Mouse (Mus musculus): ENCODE data around the gene Gm20695. TPM values are rescaled to one million over a fixed set of nuclear protein-coding genes. Genes with fewer than 3 reads are reported as not detected.

The Gm20695 gene
- polyA plus RNA-seq, 1 experiment from 2014 or later = 6.3 TPM

DNA sequence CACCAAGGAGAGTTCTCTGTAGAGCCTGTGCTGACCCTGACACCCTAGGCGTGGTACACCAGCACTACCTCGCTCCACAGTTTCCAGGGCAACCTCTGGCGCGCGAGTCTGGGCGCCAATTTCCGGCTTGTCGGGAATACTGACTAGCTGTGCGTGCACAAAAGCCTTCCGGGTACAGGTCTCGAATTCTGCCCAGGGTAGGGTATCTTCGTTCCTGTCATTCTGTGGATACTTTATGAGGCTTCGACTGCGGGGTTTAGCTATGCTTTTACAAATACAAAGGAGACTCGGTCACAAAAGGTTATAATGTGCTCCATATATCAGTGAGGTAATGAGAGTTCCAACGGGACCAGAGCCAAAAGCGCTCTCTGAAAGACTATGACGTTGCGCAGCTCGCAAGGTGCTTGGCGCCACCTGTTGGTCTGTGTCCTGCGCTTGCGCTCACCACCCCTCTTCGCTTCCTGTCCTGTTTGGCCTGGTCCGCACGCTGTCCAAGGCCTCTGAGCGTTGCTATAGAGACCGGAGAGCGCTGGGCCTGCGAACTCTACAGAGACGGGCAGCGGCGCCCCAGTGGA, 24.2 kb downstream of the Gm20695 start, which contains the start of the genes 1700037C18Rik and Cluap1:
Gene 1700037C18Rik (minus strand): TSS at position 153 of the 575 bp plus-strand sequence.
Gene Cluap1 (plus strand): TSS at position 265 of the 575 bp plus-strand sequence.
- Histone ChIP-seq H3K4me2 (peak within 1 kb of the TSS; percentile 68), H3K36me3 (peaks cover 50% of the 10 kb centered on the region), H3K27ac (peak within 1 kb of the TSS; percentile 84), H3K27me3 (no peaks in the 10 kb centered on the region), H3K4me1 (replicated peaks) (peaks cover 21% of the 10 kb centered on the region), H3K4me3 (peak within 1 kb of the TSS; percentile 64), H3K9me3 (no peaks in the 10 kb centered on the region), H3K9ac (peak within 1 kb of the TSS; percentile 80)
- WGBS = 0% methylated on average over 33 of the region's 33 CpGs
- ATAC-seq (ENCODE audit: low FRiP score) = peak; percentile 98

DNA sequence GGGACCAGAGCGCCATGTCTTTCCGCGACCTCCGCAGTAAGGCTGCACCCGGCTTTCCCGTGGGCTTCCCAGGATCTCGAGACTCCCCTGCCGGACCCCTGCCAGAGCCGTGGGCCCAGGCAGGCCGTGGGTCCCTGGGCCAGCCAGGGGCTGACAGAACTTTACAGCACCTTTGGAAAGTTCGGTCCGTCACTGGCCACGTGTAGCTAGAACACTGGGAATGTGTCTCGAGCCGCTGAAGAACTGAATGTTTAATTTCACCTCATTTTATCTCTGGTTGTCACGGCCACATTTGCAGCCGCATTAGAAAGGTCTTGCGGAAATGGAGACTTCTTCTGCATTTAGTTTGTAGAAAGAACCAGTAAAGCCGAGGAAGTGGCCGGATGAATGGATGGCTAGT, 24.7 kb downstream of the Gm20695 start:
- H3K4me3 ChIP-seq = peak overlapping the region; percentile 64
- H3K4me2 ChIP-seq = peak overlapping the region; percentile 68
- 12% methylated on average over 20 of the region's 20 CpGs for WGBS
- no peaks in the 10 kb centered on the region for H3K27me3 ChIP-seq
- H3K27ac ChIP-seq = peak overlapping the region; percentile 84
- no peak for ATAC-seq (ENCODE audit: low FRiP score)
- H3K9ac ChIP-seq = peak overlapping the region; percentile 80
- H3K4me1 ChIP-seq (replicated peaks) = peaks cover 21% of the 10 kb centered on the region
- peaks cover 49% of the 10 kb centered on the region for H3K36me3 ChIP-seq
- no peaks in the 10 kb centered on the region for H3K9me3 ChIP-seq

DNA sequence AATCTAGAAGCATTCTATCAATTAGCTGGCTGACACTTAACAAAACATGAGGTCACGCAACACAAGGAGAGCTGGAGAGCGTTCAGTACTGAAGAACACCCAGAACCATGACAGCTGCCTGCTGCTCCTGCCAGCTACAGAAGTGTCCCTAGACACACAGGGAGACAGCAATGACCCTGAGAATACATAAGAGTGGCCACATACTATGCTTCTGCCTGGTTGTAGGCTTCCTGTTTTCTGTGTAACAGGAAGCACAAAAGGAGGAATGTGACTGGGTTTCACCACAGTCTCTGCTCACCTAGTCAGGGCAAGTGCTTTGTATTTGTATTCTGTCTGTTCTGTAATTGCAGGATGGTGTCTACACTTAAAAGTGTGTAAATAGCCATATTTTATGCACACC, 36.3 kb downstream of the Gm20695 start:
- no peak for ATAC-seq (ENCODE audit: low FRiP score)
- no peaks in the 10 kb centered on the region for H3K4me1 ChIP-seq (replicated peaks)
- 96% methylated on average over 2 of the region's 2 CpGs for WGBS
- H3K36me3 ChIP-seq = peaks cover 93% of the 10 kb centered on the region
- no peaks in the 10 kb centered on the region for H3K9me3 ChIP-seq
- H3K9ac ChIP-seq = no peak overlapping the region
- H3K4me2 ChIP-seq = no peak overlapping the region
- no peaks in the 10 kb centered on the region for H3K27me3 ChIP-seq
- no peak overlapping the region for H3K4me3 ChIP-seq
- H3K27ac ChIP-seq = no peak overlapping the region

DNA sequence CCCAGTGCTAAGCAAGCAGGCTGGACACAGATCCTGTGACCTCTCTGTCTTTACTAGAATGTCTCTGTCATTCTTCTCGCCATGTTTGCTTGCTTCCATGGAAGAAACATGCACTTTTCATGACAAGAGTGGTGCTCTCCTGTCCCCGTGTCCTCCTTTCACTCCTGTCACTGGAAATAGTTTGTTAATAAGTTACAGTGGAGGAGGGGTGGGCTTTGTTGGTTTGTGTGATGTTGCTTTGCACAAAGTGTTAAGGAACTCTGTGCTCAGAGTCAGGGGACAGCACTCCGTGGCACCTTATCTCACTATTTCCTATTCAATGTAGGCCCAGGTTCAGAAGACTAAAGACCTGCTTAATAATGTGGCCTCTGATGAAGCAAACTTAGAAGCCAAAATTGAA, 39.1 kb downstream of the Gm20695 start:
- H3K9me3 ChIP-seq = no peaks in the 10 kb centered on the region
- H3K27me3 ChIP-seq = no peaks in the 10 kb centered on the region
- peaks cover 88% of the 10 kb centered on the region for H3K36me3 ChIP-seq
- no peak overlapping the region for H3K4me3 ChIP-seq
- WGBS = 94% methylated on average over 3 of the region's 3 CpGs
- ATAC-seq (ENCODE audit: low FRiP score) = no peak
- H3K4me2 ChIP-seq = no peak overlapping the region
- H3K27ac ChIP-seq = no peak overlapping the region
- H3K9ac ChIP-seq = no peak overlapping the region
- H3K4me1 ChIP-seq (replicated peaks) = no peaks in the 10 kb centered on the region

DNA sequence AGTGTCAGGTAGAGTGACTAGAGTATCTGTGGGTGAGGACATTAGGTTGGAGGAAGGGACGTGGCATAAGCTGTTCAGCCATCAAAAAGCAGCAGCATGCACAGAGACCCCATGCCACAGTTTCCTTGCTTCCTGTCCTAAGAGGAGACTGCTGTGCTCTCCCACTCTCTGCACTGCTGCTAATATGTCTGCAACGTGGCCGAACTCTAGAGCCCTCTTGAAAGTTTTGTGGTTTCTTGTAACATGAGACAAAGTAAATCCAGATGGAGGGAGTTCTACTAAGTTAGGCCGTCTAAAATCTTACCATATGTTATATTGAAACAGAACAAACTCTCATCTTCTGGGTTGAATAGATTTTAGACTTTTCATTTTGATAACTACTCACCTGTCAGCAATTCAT, 39.5 kb downstream of the Gm20695 start:
- Histone ChIP-seq H3K9me3 (no peaks in the 10 kb centered on the region), H3K27ac (no peak overlapping the region), H3K27me3 (no peaks in the 10 kb centered on the region), H3K36me3 (peaks cover 86% of the 10 kb centered on the region), H3K4me1 (replicated peaks) (no peaks in the 10 kb centered on the region), H3K4me2 (no peak overlapping the region), H3K9ac (no peak overlapping the region), H3K4me3 (no peak overlapping the region)
- WGBS = 78% methylated on average over 4 of the region's 4 CpGs
- ATAC-seq (ENCODE audit: low FRiP score) = no peak

DNA sequence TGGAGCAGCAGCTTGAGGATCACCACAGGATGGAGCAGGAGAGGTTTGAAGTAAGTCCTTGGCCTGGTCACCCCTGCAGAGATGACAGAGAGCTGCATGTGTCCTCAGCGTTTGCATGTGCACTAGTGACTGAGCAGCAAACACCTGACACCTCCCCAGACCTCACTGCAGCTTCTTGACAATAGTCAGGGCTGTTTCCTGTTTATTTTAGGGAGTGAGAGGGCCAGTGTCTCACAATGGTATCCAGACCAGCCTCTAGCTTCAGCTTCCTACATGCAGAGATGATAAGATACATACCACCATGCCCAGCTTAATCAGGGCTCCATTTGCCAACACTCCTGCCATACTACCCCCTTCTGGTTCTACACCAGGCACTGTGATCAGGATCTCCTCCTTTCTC, 44.1 kb downstream of the Gm20695 start:
- no peak for ATAC-seq (ENCODE audit: low FRiP score)
- no peak overlapping the region for H3K4me3 ChIP-seq
- H3K4me1 ChIP-seq (replicated peaks) = no peaks in the 10 kb centered on the region
- H3K27me3 ChIP-seq = no peaks in the 10 kb centered on the region
- H3K9ac ChIP-seq = no peak overlapping the region
- no peak overlapping the region for H3K27ac ChIP-seq
- no peak overlapping the region for H3K4me2 ChIP-seq
- 69% methylated on average over 1 of the region's 1 CpGs for WGBS
- peaks cover 82% of the 10 kb centered on the region for H3K36me3 ChIP-seq
- no peaks in the 10 kb centered on the region for H3K9me3 ChIP-seq

DNA sequence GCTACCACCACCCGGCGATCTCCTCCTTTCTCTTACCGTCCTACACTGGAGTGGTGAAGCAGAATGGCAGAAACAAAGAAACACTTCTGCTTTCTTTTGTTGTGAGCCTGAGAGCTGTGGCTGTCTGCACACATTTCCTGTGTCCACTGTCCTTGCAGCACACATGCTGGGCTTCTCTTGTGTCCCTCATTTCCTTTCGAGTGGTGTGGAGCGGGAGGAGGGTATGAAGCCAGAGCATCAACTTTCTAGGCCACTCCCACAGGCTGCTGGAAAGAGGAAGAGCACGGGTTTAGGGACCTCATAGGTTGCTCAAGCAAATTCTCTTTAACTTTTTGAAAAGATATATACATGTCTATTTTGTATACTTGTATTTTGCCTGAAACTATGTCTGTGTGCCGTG, 44.7 kb downstream of the Gm20695 start:
- Histone ChIP-seq H3K36me3 (peaks cover 82% of the 10 kb centered on the region), H3K9me3 (no peaks in the 10 kb centered on the region), H3K4me3 (no peak overlapping the region), H3K9ac (no peak overlapping the region), H3K4me1 (replicated peaks) (no peaks in the 10 kb centered on the region), H3K27me3 (no peaks in the 10 kb centered on the region), H3K27ac (no peak overlapping the region), H3K4me2 (no peak overlapping the region)
- 81% methylated on average over 7 of the region's 7 CpGs for WGBS
- ATAC-seq (ENCODE audit: low FRiP score) = no peak

DNA sequence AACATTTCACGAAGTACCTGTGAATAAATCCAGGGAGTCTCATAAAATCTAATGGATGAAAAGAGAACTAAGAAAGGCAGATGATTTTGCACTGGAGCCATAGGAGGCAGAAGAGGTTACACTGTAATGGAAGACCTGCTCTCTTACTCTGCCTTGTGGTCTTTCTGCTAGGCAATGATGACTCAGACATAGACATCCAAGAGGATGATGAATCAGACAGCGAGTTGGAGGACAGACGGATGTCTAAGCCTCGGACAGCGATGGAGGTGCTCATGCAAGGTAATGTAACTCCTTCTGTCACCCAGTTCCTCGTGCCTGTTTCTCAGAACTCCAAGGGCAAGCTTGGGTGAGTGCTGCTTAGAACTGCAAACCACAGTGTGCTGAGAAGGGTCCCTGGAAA, 49.1 kb downstream of the Gm20695 start:
- peaks cover 89% of the 10 kb centered on the region for H3K36me3 ChIP-seq
- no peaks in the 10 kb centered on the region for H3K27me3 ChIP-seq
- H3K4me1 ChIP-seq (replicated peaks) = no peaks in the 10 kb centered on the region
- no peak overlapping the region for H3K4me2 ChIP-seq
- WGBS = 95% methylated on average over 6 of the region's 6 CpGs
- no peak for ATAC-seq (ENCODE audit: low FRiP score)
- H3K4me3 ChIP-seq = no peak overlapping the region
- H3K27ac ChIP-seq = no peak overlapping the region
- H3K9ac ChIP-seq = no peak overlapping the region
- no peaks in the 10 kb centered on the region for H3K9me3 ChIP-seq

DNA sequence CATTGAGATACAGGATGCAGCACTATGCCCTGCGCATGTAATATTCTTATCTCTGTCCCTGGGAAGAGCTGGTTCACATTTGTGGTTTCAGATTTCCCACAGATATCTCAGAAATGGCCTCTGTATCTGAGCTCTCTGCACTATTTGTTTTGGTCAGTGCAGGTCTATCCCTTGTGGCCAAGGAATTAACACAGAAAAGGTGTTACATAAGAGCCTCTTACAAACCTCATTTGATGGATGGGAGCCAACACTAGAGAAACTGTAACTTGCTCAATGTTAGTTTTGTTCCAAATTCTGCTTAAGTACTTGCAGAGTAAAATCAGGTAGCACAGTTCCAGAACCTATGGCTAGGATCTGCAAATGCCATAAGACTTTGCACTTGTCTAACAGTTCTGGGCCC, 49.6 kb downstream of the Gm20695 start:
- ATAC-seq (ENCODE audit: low FRiP score) = no peak
- Histone ChIP-seq H3K9me3 (no peaks in the 10 kb centered on the region), H3K4me1 (replicated peaks) (no peaks in the 10 kb centered on the region), H3K27me3 (no peaks in the 10 kb centered on the region), H3K27ac (no peak overlapping the region), H3K36me3 (peaks cover 91% of the 10 kb centered on the region), H3K4me3 (no peak overlapping the region), H3K4me2 (no peak overlapping the region), H3K9ac (no peak overlapping the region)
- 100% methylated on average over 1 of the region's 1 CpGs for WGBS

DNA sequence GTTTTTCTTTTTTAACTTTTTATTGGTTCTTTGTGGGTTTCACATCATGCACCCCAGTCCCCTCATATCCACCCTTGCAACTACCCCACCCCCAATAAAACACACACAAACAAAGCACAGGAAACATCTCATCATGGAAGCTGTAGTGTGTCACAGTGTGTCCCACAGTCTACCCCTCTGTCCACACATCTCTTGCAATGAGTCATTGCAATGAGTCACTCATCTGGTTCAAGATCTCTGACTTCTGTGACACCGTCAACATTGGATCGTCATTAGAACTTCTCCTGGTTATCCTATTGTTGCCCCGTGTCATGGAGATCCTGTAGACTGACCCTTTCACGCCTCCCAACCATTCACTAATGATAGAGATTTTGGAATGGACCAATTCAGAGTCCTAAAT, 50.3 kb downstream of the Gm20695 start:
- Histone ChIP-seq H3K4me1 (replicated peaks) (no peaks in the 10 kb centered on the region), H3K27ac (no peak overlapping the region), H3K9ac (no peak overlapping the region), H3K36me3 (peaks cover 89% of the 10 kb centered on the region), H3K27me3 (no peaks in the 10 kb centered on the region), H3K4me3 (no peak overlapping the region), H3K4me2 (no peak overlapping the region), H3K9me3 (no peaks in the 10 kb centered on the region)
- ATAC-seq (ENCODE audit: low FRiP score) = no peak
- WGBS = 93% methylated on average over 4 of the region's 4 CpGs

DNA sequence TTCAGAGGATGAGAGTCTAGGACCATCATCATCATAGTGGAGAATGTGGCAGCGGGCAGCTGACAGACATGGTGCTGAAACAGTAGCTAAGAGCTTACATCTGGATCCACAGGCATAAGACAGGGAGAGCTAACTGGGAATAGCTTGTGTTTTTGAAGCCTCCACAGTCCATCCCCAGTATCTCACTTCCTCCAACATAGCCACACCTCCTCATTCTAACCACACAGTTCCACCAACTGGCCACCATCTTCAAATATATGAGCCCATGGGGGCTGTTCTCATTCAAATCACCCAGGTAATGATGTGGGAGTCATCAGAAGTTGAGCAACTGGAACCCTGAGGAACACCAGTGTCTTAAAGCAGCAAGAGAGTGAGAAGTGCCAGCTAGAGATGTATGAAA, 66.7 kb downstream of the Gm20695 start:
- WGBS = 92% methylated on average over 1 of the region's 1 CpGs
- Histone ChIP-seq H3K27ac (no peak overlapping the region), H3K4me2 (no peak overlapping the region), H3K4me3 (no peak overlapping the region), H3K36me3 (0 out of 2 replicates have a peak, but pooled peaks cover 5% of the 10 kb centered on the region), H3K4me1 (replicated peaks) (no peaks in the 10 kb centered on the region), H3K9ac (no peak overlapping the region), H3K27me3 (no peaks in the 10 kb centered on the region), H3K9me3 (no peaks in the 10 kb centered on the region)
- no peak for ATAC-seq (ENCODE audit: low FRiP score)

DNA sequence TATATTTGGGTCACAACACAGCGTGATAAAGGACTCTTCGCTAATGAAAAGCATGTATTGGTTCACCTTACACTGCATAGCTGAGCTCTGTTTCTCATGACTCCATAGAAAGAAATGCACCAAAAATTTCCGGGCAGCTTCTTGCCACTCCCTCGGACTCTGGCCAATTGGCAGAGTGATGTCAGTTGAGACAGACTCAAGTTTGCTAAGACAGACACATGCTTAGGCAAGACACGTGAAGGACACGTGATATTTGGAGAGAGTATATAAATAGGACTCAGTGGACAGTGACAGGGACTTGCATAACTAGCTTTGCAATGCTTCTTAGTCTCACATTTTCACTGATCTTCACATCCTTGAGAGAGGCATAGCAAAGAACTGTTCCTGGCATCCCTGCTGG, 71.9 kb downstream of the Gm20695 start:
- WGBS = 83% methylated on average over 6 of the region's 6 CpGs
- Histone ChIP-seq H3K4me2 (no peak overlapping the region), H3K4me1 (replicated peaks) (no peaks in the 10 kb centered on the region), H3K9ac (no peak overlapping the region), H3K4me3 (no peak overlapping the region), H3K27me3 (no peaks in the 10 kb centered on the region), H3K9me3 (no peaks in the 10 kb centered on the region), H3K27ac (no peak overlapping the region), H3K36me3 (no peaks in the 10 kb centered on the region)
- ATAC-seq (ENCODE audit: low FRiP score) = no peak

DNA sequence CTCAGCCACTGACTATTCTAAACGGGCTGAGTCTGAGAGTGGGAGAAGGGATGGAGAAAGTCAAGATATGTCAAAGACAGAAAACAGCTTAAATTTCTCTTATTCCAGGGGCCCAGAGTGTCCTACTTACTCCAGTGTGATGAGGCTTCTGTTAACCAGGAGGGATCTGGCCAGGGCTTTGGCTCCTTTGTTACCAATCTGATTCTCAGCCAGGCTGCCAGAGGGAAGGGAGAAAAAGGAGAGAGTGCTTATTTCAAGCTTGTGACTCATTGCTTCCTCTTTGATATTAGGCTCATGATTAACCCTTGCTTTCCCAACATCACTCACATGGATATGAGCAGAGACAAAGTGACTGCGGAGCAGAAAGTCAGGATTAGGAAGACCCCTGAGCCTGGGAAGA, 74.8 kb downstream of the Gm20695 start:
- H3K9me3 ChIP-seq = no peaks in the 10 kb centered on the region
- no peak overlapping the region for H3K4me2 ChIP-seq
- no peak for ATAC-seq (ENCODE audit: low FRiP score)
- no peak overlapping the region for H3K4me3 ChIP-seq
- no peaks in the 10 kb centered on the region for H3K4me1 ChIP-seq (replicated peaks)
- no peaks in the 10 kb centered on the region for H3K27me3 ChIP-seq
- WGBS = 81% methylated on average over 2 of the region's 2 CpGs
- no peak overlapping the region for H3K9ac ChIP-seq
- no peaks in the 10 kb centered on the region for H3K36me3 ChIP-seq
- no peak overlapping the region for H3K27ac ChIP-seq
